Mouse (Mus musculus) urinary bladder, postnatal 10 days (tissue): Measurements from ENCODE around the gene Rnf103.

ENCODE experiments used
- DNase-seq: peaks from one replicate; pipeline ENCODE4 v3.0.0; 2022; ENCODE audit warnings: low spot score

Gene Rnf103

GRCm38 (mm10) chr6:71492756-71493674 is 679 bp upstream of the Rnf103 start:
- no peak for DNase-seq

GRCm38 (mm10) chr6:71494341-71495020 is 787 bp downstream of the Rnf103 start:
- peak; percentile 17 for DNase-seq

- no peak for DNase-seq
Observed at GRCm38 (mm10) chr6:71500575-71500974, 6.9 kb downstream of the Rnf103 start.

GRCm38 (mm10) chr6:71503001-71503400 is 9.3 kb downstream of the Rnf103 start:
- no peak for DNase-seq

- no peak for DNase-seq
Observed at GRCm38 (mm10) chr6:71503670-71504069, 10.0 kb downstream of the Rnf103 start.

DNA sequence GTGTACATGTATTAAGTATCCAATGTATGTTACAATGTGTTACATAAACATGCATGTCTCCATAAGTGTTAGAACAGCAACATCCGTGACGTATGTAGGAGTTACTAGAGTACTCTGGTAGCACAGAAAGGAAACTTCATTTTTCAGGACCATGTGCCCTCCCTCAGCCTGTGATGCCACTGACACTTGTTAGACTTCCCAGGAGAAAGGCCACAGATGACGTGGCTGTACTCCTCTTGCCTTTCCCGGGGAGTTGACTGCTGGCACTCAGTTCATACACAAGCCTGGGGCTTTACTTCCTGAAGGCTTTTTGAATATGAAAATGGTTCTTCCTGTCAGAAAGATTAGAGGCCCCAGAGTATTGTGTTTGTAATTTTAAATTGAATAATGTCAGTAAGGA is 10.4 kb downstream of the Rnf103 start:
- no peak for DNase-seq

DNA sequence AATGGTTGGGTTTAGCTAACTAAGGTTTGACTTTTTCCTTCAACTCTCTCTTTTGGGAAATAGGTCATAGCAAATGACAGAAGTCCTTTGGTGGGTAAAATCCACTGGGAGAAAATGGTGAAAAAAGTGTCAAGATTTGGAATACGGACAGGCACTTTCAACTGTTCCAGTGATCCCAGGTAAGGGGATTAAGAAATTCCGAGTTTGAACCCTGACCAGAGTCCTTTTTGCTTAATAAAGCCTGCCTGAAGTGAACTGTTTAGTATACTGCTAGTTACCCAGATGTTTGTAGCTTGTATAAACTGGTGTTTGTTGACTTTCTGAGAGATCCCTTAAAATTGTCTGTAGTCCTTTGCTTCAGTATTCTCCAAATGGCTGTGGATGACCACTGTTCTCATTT is 12.0 kb downstream of the Rnf103 start:
- no peak for DNase-seq

DNA sequence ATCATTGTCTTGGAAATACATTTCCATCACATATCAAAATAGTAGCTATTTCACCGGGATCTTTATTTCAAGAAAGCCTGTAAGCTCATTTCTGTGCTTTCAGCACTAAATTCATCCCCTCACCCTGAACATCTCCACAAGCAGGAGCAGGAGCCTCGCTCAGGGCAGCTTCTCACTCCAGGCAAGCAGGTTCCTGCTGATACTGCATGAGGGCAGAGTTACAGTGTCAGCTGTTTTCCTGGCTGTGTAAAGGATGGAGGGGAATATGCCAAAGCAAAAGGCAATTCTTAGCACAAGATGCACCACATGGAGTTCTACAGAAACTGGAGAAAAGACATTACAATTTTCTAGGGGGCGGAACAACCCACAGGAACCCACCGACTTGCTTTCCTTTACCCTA is 25.8 kb downstream of the Rnf103 start:
- no peak for DNase-seq

- no peak for DNase-seq
Observed at GRCm38 (mm10) chr6:71525556-71525955, 31.9 kb downstream of the Rnf103 start.

GRCm38 (mm10) chr6:71527056-71527455 is 33.4 kb downstream of the Rnf103 start:
- DNase-seq: no peak

- DNase-seq: no peak
Observed at GRCm38 (mm10) chr6:71527826-71528225, 34.1 kb downstream of the Rnf103 start.

GRCm38 (mm10) chr6:71530176-71530575 is 36.5 kb downstream of the Rnf103 start:
- DNase-seq: no peak

DNA sequence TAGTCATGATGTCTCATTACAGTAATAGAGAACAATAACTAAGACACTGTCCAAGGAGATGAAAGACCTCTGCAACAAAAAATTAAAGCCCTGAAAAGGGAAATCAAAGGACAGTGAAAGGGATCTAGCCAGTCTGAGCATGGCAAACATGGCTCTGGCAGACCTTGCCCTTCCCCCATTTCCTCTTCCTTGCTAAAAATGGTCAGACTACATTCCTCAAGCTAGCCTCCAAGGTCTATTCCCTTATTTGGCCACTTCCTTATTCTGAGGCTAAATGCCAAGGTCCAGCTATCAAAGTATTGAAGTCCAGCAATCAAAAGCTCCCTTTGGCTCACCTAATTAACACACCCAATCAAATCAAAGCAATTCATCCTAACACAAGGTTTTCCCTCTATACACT is 43.6 kb downstream of the Rnf103 start:
- DNase-seq: no peak

- DNase-seq: peak; percentile 86
Observed at GRCm38 (mm10) chr6:71543686-71544499, 50.2 kb downstream of the Rnf103 start, which contains the start of gene Chmp3. Chmp3 (plus strand) TSS chr6:71543797.

DNA sequence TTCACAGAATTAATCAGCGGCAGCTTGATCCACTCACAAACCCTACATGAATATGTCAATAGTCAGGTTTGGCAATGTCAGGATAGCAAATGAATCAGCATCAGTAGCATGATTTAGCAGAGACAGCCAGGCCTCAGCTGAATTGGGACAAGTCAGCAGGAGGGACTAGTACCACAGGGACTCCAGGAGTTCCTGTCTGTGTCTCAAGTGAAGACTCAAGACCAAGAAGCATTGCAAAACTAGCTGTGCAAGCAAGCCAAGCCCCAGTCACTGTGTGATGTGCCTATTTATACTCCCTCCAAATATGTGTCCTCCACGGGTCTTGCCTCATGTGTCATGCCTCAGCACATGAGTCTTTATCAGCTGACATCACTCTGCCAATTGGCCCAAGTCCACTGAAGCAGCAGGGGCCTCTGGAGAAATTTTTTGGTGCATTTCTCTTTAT is 61.8 kb downstream of the Rnf103 start:
- no peak for DNase-seq

- DNase-seq: no peak
Observed at GRCm38 (mm10) chr6:71556826-71557225, 63.1 kb downstream of the Rnf103 start.
